Mouse (Mus musculus): Measurements from ENCODE around the gene Pibf1.

DNA sequence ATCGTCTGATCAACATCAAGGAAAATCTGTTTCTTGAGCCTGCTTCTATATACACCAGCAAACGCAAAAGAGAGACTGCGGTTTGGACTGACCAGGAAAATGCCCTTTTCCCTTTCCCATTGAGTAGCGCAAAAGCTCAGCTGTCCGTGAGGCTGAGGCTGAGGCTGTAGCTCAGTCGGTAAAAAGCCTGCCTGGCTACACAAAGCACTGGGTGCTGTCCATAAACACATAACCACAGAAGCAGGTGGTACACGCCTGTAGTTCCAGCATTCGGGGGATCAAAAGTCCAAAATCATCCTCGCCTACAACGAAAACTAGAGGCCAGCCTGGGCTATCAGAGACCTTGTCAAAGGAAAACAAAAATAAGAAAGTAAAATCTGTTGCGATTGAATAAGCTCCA lies 141.3 kb downstream of the Pibf1 start:
- no peak for TF ChIP-seq GATA1 (IDR thresholded peaks at IDR 0.05; ENCODE audit: low read length)
- TF ChIP-seq TAL1 (IDR thresholded peaks at IDR 0.05; ENCODE audit: low read length) = no peak

Measured in erythroblast, embryonic 14.5 days (primary cell).